Mouse (Mus musculus) CD4-positive, CD25-positive, alpha-beta regulatory T cell, adult 2 months (primary cell): ENCODE data around the gene Gm26602.
A peak's percentile ranks its signal among the peaks of the same experiment; 100 is the strongest.

Source experiments
- DNase-seq: peaks from one replicate; pipeline ENCODE4 v3.0.0-alpha.2; 2012; ENCODE audit warnings: low read depth, low spot score

Gene Gm26602

GRCm38 (mm10) chr10:79959847-79960601, 49.4 kb downstream of the Gm26602 start, which contains the start of gene Wdr18:
TSS of gene Wdr18 (plus strand) at chr10:79960152.
- peak; percentile 100 for DNase-seq
